Mouse (Mus musculus) ES-Bruce4 (cell line): Measurements from ENCODE around the gene Tceal9.

ENCODE experiments used
- CTCF ChIP-seq: IDR thresholded peaks from one replicate; pipeline ENCODE4 v1.8.1; 2011; ENCODE audit warnings: low read depth, low read length
- EP300 ChIP-seq: IDR thresholded peaks from 2 replicates; pipeline ENCODE4 v1.6.1; 2011; ENCODE audit warnings: low read depth, low read length; ENCODE audit not compliant: insufficient read depth
- POLR2A ChIP-seq: IDR thresholded peaks from one replicate; pipeline ENCODE4 v1.8.1; 2011; ENCODE audit warnings: low read length; ENCODE audit not compliant: insufficient read depth

DNA sequence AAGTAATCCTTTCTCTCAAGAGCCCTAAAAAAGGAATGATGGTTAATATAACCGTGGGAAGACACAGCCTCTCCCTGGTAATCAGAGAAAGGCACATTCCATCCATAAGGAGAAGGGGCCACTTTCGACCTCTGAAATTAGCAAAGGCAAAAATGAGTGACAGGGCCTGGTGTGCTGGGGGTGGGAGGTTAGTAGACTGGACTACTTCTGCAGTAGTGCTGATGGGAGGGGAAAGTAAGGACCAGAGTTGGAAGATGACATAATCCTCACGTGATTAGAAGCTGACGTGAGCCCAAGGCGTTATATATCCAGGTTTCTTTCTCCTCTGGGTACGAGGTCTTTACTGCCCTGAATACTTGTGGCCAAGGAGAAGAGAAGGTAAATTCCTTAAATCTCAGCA, 21.2 kb upstream of the Tceal9 start:
- TF ChIP-seq CTCF (no peak), POLR2A (no peak), EP300 (no peak)
